Mouse (Mus musculus) cerebellum, adult 11 months (tissue): ENCODE measurements at regions not wholly inside any gene's neighbourhood (a gene's known extent, or its start where the extent isn't known, plus 50 kb on each side); places are given as distances from the start of the nearest gene placed in this dataset.

Experiments used
- DNase-seq: peaks from one replicate; pipeline ENCODE4 v3.0.0; 2022

DNA sequence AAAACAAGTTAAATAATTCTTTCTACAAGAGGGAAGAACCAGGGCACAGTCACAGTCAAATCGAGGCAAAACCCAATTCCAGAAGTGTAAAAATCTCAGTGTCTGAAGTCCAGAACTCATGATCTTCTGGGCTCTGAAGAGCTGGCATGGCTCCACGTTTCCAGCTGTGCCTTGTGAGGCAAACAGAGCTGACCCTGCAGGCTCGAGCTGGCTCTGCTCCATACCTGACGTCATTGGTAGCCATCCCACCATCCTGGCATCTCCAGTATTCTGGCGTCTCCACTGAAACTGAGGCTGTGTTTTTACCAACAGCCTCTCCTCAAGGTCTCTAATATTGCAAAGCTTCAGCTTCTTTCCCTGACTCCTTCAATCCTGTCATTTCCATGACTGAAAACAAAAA is 373.4 kb downstream of the Pmp22 start:
- DNase-seq, result peak; percentile 2

DNA sequence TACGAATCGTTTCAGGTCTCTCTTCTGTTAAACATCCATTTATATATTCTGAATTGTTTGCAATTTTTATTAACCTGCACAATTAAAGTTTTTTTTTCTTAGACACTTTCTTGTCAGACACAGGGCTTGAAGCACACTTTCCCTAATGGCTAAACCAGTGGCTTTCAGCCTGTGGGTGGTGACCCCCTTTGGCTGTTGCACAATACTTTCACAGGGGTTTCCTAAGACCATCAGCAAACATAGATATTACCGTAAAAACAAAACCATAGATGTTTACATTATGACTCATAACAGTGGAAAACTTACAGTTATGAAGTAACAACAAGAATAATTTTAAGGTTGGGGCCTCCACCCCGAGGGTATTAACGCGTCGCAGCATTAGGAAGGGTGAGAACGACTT is 378.6 kb downstream of the Pmp22 start:
- no peak for DNase-seq

DNA sequence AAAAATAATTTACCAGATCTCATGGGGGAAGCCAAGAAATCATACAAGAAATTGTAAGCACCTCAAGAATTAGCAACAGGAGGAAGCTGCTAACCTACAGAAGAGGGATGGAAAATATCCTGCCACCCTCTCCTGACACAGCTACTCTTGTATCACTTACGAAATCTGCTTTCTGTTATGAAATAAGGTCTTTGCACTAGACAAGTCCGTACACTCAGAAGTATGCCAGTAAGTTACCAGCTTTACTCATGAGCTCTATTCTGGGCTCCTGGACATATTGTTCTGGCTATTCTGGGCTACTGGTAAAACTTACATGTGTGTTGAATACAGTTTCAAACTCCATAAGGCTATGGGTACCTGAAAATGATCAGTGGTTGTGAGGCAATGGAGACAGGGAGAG is 379.9 kb downstream of the Pmp22 start:
- DNase-seq, result no peak

DNA sequence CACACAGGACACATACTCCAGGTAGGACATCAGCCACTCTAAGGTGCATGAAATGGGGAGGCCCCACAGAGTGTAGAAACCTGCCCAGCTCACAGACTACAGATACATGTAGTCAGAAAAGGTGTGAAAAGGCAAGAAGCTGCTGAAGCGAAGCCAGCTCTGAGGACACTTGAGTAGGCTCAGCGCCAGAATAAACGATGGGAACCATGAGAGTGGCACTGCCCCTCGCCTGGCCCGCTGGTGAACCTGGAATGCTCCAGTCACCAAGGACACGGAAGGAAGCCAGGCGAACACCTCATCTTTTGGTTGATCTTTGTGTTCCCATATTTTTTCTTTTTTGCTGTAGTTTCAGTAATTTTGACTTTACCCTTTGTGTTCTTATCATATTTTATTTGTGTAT is 381.8 kb downstream of the Pmp22 start:
- no peak for DNase-seq

DNA sequence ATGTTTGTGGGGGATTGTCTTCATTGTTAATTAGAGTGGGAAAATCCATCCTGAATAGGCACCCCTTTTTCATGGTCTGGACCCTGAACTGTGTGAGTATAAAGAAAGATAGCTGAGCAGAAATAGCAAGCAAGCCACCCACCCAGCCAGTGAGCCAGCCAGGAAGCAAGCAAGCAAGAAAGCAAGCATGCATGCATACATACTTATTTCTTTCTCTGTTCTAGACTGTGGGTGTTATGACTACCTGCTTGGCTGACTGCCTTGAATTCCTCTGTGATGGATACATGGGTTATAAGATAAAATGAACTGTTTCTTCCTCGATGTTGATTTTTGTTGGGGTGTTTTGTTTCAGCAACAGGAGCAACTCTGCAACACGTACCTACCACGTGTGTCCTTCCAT is 385.8 kb downstream of the Pmp22 start:
- DNase-seq, result no peak

DNA sequence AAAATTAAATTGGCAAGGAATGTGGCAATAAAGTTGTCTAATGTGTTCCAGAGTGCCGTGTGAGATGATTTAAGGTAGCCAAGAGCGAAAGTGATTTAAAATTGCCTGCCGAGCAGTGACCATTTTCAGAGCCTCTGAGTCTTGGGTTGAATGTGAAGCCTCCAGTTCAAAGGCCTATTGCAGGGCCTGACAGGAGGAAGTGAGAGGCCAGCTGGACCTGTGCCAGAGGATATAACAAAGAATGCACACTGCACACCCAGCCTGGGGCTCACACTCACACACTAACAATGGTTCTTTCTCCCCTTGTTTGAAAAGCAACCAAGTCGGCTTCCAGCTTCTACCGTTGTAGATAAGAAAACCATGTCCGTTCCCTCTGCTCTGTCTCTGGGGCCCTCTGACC is 390.1 kb downstream of the Pmp22 start:
- DNase-seq, result no peak

DNA sequence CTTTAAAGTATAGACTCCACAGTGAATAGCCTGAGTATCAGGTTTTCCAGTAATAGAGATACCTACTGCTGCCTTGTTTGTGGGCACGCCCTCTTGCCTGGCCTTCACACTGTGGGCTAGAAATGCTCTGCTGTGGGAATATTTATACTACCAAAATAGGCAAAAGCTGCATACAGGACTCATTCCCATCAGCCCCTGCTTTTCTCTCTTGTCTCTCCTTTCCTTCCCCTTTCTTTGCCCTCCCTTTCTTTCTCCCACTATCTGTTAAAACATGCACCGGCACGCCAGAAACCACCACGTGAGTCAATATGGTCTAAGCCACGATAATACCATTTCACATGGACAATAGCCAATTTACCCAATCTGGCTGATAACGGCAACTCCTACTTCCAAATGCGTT is 395.5 kb downstream of the Pmp22 start:
- no peak for DNase-seq

DNA sequence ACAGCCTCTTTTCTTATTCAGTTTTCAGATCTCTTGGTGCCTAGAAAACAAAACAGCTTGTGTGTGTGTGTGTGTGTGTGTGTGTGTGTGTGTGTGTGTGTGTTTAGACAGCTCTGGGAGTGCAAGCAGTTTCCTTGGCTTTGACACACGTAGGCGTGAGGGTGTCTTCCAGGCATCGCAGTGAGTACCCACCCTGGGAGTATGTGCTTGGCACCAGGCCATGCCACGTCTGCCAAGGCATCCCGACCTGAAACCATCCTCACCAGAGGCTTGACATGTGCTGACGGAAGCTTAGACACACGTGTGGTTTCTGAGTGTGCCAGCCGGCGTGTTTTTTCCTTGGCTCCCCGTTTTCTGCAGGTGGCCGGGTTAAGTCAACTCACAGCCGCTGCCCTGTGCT is 396.6 kb downstream of the Pmp22 start:
- DNase-seq, result no peak

DNA sequence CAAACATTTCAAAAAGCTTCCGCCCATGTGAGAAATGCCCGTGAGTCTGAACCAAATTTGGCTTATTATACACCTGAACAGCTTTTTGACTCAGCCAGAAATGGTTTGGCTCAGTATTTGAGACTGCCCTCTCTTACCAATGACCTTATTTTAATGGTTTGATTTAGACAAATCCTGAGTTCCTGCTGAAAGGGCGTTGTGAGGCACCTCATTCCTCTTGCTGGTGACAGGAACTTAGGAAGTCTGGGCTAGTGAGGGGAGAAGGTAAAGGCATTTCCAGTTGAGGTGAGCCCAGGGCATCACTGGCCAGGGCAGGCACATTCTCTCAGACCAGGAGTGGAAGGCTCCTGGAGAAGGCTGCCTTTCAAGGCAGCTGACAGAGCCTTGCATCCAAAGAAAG is 396.1 kb downstream of the Hs3st3b1 start:
- no peak for DNase-seq

DNA sequence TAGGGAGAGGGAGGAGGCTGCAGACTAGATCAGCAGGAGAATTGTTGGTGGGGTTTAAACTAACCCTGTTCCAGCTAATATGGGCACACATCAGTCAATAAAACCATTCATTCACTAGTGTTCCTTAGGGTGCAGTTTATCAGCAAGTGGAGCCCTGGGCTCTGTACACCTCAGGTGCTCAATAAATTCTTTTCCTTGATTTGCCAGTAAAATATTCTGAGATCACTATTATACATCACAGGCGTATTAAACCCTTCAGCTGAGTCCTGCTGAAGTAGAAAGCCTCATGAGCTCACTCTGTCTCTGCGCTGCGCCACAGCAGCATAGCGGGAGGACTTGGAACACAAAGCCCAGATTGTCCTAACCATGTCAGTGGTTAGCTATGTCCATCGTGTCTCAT is 389.3 kb downstream of the Hs3st3b1 start:
- no peak for DNase-seq

DNA sequence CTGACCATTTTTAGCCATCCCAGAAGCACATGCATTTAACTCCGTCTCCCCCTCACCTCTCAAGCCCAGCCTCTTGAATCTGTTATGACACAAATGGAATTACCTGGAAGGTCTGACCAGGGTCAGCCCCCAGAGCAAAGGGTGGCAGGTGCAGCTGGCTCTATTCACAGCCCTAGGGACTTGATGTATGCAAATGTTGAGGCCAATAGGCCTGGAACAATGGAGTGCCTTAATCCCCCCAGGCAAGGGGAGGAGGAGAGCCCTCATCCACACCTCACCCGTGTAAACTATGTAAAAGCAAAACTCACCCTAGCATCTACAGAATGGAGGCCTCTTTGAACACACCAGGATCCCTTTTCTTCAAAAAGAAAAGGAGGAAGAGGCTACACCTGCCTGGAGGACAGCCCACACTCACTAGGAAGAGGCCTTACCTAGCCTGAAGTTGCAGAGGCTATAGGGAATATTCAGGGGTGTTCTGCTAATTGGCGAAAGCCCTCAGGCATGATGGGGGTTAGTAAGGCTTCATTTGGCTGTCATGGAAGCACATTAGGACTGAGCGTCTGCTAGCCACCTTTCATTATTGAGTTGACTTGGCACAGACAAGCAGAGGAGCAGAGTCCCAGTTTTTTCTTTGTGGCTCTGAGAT is 388.4 kb downstream of the Hs3st3b1 start:
- no peak for DNase-seq

DNA sequence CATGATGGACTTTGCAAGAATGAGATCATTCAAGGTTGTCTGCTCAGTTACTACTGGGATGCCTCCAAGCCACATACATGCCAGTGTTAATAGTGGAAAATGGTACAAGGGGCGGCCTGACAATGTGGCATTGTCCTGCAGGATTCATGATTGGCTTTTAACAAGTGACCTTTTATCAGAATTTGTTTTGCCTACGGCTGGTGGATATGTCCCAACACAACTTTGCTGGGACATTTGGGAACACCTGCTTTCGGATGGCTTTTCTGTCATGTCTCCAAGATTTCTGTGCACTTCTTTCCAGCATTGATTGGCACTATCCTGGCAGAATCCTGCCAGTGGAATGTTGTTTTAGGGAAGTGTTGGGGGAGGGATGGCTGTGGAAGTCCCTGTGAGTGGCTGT is 384.4 kb downstream of the Hs3st3b1 start:
- DNase-seq, result no peak

DNA sequence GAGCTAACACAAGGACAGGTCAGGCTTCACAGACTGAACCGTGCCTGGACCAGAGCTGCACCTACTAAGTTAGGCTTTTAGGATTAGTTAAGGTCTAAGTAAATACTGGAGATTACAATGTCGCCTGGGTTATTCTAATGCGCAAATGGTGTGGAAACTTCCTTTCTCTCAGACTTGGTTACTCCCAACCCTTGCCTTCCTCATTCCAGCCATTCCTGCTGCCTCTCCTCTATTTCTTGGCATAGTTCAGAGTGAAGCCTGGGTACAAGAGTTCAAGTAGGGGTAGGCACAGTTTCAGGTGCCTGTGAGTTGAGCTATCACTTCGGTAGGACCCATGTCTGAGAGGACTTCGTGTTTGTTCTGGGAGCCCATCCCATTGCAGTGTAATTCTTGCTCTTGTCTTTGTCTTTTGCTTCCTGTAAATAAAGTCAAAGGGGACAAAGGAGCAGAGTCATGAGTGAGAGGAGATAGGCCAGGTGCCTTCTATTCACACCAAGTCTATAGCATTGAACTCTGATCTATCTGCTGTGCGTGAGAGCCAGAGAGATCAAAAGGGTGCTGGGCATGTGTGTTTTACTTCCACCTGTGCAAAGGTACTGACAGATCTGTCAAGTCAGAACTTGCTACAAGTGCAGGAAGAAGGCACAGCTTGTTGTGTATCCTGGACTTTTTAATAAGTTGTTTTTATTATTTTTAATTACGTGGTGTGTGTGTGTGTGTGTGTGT is 378.0 kb downstream of the Hs3st3b1 start:
- DNase-seq, result no peak

DNA sequence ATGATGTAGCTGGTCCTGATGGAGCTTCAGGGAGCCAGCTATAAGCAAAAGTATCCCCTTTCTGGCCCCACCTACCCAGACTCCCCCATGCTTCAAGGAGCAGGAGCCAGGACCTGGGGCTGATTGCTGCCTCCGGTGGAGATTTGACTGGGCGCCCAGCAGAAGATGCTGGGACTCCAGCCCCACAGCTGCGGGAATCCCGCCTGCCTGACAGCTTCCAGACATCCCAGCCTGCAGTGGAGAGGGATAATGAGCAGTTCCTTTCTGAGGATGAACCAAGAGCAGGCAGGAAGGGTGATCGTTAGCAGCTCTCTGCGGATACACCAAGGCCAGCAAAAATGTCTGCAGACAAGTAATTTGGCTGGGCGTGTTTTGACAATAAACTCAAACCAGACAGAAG is 376.6 kb downstream of the Hs3st3b1 start:
- DNase-seq, result no peak

DNA sequence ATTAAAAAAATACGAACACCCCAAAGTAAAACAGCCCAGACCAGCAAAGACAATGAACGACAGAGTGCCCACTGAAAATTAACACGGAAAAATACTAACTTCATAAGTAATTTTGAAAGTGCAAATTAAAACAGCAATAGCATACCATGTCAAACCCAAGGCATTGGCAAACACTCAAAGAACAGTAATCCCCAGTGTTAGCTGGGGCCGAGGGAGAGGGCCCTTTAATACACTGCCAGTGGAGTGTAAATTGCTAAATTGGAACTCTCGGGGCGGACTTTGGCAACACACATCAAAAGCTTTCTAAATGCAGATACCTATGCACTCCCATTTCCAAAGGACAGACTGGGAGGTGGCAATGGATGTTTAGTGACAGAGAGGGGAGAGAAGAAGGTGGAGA is 361.6 kb downstream of the Hs3st3b1 start:
- DNase-seq, result no peak

DNA sequence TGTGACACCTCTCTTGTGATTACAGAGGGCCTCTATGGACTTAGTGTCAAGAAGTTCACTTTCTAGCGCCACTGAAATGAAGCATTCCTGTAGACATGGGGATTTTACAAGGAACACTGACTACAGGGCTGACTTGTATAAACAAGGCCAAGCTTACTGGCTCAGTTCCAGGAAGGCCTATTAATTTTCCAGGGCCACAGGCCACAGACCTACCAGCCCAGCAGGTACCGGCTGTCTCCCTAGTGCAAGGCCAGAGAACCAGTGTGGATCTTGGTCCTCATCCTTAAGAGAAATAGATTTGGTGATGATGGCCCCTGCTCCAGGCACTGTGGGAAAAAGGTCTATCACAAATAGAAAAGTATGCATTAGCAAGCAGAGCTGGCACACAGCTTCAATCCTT is 359.4 kb downstream of the Hs3st3b1 start:
- DNase-seq, result no peak

DNA sequence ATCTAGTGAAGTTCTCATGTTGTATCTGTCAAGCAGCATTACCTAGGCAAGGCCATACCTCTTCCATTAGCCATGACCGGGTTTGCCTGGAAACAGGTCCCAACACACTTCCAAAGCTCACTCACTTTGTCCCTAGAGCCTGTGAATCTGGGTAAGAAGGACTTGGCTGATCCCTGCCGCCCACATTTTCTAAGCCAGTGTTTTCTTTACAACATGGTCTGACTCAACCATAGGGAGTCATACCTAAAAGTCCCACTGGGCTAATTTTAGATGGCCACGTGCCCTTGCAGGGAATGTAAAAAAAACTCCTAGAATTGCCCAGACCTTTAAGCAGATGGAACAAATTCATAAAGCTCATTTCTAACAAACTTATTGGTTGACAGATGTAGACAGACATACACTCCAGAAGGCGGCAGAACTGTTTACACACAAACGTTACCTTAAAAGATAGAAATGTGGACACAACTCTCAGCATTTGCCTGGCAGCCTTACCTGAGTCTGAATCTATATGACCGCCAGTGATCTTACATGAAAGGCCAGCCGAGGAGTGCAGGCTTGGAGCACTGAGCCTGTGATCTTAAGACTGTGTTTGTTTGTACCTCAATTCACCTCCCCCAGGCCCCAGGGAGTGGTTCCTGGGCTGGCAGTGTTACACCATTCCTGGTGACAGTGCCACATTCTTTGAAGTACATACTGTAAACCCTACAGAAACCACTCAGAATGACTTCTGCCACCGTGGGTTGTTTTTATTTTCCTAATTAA is 356.4 kb downstream of the Hs3st3b1 start:
- no peak for DNase-seq

DNA sequence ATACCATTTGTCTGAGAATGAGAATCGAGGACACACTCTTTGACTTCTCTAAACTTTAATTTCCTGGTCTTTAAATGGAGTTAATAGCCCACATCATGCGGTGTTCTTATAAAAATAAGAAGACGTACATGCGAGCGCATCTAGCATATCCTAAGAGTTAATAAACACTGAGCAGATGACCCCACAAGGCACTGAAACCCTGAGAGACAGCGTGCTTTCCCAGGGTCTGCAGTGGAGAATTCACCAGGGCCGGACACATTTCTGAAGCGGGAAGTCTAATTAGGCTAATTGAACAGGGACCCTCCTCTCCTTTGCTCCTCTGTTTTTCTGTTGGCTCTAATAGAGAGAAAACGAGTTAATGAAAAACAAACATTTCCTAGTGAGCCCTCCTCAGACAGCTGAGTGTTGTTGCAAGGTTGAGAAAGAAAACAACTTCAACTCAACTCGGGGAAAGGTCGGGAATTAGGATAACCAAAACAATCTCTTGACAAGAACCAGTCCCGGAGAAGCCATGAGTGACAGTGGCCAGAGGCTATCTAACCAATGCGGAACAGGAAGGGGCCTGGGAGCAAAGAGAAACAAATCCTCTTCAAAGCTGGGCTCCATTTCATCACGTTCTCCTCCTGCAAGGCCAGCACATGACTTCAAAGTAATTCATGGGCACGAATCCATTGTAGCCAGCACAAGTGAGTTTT is 352.2 kb downstream of the Hs3st3b1 start:
- no peak for DNase-seq

DNA sequence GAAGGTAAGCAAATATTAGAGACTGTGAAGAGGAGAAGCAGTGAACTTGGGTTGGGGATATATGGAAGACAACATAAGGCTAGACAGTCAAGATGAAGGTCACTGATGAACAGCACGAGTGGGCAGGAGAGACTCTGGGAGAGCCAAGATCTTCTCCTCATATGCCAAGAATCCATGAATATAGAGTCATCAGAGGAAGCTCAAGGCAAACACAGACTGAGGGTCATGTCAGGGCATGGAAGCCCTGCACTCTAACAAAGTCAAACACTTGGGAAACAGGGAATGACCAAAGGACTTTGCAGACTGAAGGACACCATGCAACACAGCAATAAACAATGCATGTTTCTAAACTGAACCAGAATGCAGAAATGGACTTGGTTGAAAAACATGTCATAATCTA is 351.4 kb downstream of the Hs3st3b1 start:
- DNase-seq, result no peak

DNA sequence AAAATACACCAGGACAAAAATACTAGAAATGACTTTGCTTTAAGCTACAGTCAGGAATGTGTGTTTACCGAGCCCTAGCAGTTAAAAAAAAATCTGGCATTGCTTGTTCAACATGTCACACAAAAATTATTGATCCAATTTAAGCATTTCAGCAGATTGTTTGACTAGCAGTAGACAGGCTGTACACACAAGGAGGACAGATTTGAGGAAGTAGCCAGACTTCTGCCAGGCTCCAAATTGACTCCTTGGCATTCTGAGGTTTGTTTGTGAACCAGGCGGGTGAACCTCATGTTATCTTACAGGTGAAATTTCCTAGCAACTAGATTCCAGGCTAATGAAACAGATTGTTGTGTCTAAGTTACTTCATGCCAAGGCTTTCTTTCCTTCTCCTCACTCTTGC is 348.8 kb downstream of the Hs3st3b1 start:
- DNase-seq, result no peak

DNA sequence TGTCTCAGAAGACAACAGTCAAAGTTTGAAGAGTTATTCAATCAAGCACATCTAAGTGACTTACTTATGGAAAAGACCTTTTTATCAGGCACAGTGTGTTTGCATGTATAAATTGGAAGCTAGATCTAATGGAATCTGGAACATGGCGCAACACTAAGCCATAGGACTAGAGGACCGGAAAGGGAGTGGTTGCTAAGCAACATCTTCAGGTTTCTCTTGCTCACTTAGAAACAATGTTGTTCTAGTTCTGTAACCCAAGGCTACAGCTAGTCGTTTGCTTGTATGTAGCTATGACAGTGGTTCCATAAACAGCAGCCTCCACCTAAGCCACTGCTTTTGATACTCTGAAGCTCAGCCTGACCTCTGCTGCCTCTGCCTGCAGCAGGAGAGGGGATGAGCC is 338.8 kb downstream of the Hs3st3b1 start:
- no peak for DNase-seq

DNA sequence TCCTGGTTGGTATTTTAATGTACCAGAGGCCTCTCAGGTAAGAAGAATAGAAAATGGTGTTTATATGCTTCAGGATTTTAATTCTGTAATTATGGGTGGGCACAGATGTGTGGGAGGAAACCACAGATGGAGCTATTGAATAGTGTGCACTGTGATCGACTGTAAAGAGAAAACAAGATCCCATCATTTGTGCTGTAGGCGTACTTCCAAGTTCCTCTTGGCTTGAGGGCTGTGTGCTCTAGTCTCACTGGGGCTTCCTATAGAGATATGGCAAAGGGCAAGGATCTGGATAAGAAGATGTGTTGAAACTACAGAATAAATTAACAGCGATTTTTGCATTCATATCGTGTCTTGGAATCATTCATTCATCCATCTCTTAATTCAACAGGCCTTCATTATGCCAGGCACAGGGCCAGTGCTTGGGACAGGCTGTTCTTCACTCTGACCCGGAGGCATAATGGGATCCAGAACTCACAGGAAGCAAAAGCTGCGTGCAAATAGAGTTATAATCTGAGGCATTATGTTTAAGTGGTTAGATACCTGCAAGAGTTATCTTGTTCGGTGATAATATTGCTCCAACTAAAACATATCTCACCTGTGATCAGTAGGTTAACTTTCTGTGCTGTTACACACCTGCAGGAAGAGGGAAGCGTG is 336.7 kb downstream of the Hs3st3b1 start:
- no peak for DNase-seq

DNA sequence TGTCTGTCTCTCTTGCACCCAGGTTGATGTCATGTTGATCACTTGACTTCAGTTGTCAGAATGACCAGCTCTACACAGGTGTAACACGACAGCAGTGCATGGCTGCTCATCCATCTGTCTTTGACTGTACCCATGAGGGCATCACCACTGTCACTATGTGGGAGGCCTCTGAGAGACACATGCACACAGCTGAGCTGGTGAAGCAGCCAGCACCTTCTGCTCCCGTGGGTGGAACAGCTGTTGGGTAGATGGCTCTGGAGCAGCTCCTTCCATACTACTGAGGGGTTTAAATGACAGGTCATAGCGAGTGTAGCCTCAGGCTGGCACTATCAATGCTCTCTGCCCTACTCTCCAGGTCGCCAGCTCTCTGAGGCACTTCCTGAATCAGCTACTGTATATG is 301.9 kb downstream of the Hs3st3b1 start:
- no peak for DNase-seq
